Mouse (Mus musculus): Measurements from ENCODE around the gene Vmn1r213. TPM values are rescaled to one million over a fixed set of nuclear protein-coding genes. Genes with fewer than 3 reads are reported as not detected.

Vmn1r213 gene
- not detected for total RNA-seq (2021)
- long read RNA-seq, experiment 1, result 0 reads
- long read RNA-seq, experiment 2, result 0 reads

- DNase-seq, result no peak
- intact Hi-C loops (cut with DNase I), result no loop called here
These were observed at the start of gene Vmn1r213 for GRCm38 (mm10) chr13:23007356-23007755. Vmn1r213 (plus strand) TSS chr13:23007656.

DNA sequence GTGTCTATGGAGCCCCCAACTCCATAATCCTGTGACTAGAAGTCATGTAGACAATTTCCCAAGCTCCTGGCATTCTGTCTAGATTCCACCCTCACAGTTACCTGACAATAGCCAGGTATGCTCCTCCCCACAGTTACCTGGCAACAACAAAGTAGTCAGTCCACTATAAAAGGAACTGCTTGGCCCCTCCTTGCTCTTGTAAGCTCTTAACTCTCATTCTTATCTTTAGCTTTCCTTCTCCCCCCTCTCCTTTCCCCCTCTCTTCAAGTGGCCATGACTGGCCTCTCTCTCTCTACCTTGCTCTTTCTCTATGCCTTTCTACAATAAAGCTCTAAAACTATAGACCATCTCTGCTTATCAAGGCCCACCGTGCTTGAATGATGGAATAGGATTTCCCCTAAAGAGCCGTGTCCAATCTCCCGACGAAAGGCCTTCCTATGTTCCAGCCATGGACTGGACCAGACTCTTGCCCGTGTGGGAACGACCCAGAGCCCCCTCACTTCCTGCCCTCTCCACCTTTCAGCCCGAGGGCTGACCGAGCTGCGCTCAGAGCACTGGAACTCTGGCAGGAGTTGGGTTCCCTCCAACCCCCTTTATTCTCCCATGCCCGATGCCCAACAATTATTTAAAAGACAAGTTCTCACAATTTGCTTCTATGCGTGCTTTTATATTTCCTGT, 17.1 kb upstream of the Vmn1r213 start:
- no peak for DNase-seq
- intact Hi-C loops (cut with DNase I), result no loop called here

DNA sequence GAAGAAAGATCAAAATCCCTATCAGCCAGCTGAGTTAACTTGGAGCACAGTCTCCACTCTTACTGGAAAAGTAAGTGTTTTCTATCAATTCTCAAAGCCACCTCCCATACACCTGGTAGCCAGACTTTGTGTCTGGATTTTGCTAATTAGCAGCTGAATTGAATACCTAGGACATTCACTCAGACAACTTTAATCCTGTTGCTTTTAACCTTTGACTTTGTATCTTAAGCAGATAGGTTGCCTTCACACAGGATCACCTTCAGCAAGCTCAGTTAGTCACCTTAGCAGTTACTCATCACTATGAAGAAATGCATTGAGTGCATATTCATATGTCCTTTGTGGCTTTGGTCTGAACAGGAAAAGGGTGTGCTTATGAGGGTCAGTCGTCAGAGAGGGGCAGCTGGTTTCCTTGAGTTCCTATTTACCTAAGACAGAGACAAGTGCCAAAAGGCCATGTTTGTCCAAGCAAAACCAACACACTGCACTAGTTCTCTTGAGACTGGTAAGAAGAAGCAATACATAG, 15.2 kb upstream of the Vmn1r213 start:
- intact Hi-C loops (cut with DNase I), result no loop called here

GRCm38 (mm10) chr13:22992721-22993120, 14.7 kb upstream of the Vmn1r213 start:
- intact Hi-C loops (cut with DNase I), result no loop called here
- DNase-seq, result no peak

More for the DNA sequence above, 15.2 kb upstream of the Vmn1r213 start:
- no peak for DNase-seq

DNA sequence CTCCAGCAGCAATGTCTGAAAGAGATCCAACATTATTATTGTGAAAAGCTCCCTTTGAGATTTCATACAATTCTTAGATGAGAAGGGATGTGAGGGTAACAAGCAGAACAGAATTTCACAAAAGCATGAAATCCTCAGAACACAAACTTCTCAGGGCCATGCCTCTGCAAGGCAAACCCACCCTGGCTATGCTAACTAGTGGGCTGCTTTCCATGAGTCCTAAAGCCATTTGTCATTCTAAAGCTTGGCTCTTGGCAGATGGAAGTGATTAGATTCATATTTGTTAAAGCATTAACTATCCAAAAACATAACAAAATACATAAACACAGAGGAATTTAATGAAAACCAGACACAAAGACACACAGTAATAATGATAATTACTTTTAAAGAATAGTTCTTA, 10.7 kb downstream of the Vmn1r213 start:
- DNase-seq, result no peak
- intact Hi-C loops (cut with DNase I), result no loop called here

DNA sequence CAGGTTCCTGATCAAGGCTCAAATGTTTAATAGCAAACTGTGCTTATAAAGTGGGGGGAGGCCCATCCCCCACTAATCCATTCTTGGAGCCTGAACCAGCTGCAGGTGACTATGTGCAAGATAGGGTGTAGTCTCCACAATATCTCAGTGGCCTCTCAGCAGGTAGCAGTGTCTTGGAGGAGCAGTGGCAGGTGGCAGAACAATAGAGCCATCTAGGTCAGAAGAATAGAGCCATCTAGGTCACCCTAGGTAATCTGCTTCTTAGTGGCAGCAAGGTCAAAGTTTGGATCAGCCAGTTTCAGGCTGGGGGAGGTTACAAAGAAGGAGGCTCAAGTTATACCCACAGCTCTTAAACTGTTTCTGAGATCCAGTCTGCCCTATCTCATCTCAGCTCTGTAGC, 17.4 kb downstream of the Vmn1r213 start:
- intact Hi-C loops (cut with DNase I), result no loop called here

DNA sequence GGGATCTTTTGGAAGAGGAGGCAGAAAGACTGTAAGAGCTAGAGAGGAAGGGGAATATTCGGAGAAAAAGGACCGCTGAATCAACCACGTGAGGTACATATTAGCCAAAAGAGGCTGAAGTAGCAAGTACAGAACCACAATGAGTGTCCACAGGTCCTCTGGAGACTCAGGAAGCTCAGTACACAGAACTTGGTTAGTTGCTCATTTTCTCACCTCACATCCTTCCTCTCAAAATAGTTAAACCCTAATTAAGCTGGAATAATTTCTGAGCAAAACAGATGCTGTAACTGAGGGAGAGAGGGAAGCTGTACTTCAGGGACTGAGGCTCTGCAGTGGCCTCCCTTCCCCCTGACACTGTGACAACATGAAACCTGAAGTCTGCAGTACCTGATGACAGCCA, 22.7 kb downstream of the Vmn1r213 start, which contains the start of gene Vmn1r214:
Gene Vmn1r214, plus strand, starts transcription at position 301 of the 400 bp plus-strand sequence.
- intact Hi-C loops (cut with DNase I), result no loop called here
- no peak for DNase-seq

More for the DNA sequence above, 17.4 kb downstream of the Vmn1r213 start:
- DNase-seq, result no peak

DNA sequence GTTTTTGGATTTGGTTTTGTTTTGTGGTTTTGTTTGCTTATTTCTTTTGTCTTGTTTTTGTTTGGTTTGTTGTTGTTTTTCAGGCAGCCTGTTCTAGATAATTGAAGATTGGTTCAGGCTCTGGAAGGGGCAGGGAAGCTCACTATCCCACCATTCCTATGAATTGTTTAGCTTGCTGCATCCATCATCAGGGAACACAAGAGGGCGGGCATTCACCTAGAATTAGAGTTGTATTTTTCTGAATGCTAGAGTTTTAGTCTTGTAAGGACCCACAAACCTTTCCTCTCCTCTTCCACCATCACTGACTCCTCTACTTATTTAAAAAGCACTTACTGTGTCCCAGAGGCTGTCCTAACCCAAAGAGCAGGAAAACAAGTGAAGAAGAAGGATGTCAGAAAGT, 50.3 kb downstream of the Vmn1r213 start:
- intact Hi-C loops (cut with DNase I), result no loop called here
- DNase-seq, result no peak

Other genes with a start within 250 kb of the Vmn1r213 start
- gene Vmn1r208, start 230.3 kb upstream of the Vmn1r213 start, total RNA-seq (2021), result not detected
- not detected for gene Vmn1r209, start 198.0 kb upstream of the Vmn1r213 start, total RNA-seq (2021)
- not detected for gene Vmn1r210, start 176.3 kb upstream of the Vmn1r213 start, total RNA-seq (2021)
- gene Vmn1r211, start 150.1 kb upstream of the Vmn1r213 start, total RNA-seq (2021), result not detected
- gene Vmn1r212, start 123.5 kb upstream of the Vmn1r213 start, total RNA-seq (2021), result not detected
- not detected for gene Vmn1r214, start 22.8 kb downstream of the Vmn1r213 start, total RNA-seq (2021)
- gene Vmn1r215, start 60.4 kb downstream of the Vmn1r213 start, total RNA-seq (2021), result not detected
- not detected for gene Vmn1r217, start 110.6 kb downstream of the Vmn1r213 start, total RNA-seq (2021)
- not detected for gene Vmn1r218, start 125.5 kb downstream of the Vmn1r213 start, total RNA-seq (2021)
- gene Vmn1r219, start 151.7 kb downstream of the Vmn1r213 start, total RNA-seq (2021), result not detected
- not detected for gene Vmn1r220, start 180.3 kb downstream of the Vmn1r213 start, total RNA-seq (2021)
- gene Vmn1r221, start 206.5 kb downstream of the Vmn1r213 start, total RNA-seq (2021), result not detected
- not detected for gene Vmn1r222, start 228.3 kb downstream of the Vmn1r213 start, total RNA-seq (2021)
- gene Vmn1r223, start 239.5 kb downstream of the Vmn1r213 start, total RNA-seq (2021), result not detected